Mouse (Mus musculus): ENCODE measurements at regions not wholly inside any gene's neighbourhood (a gene's known extent, or its start where the extent isn't known, plus 50 kb on each side); places are given as distances from the start of the nearest gene placed in this dataset.

DNA sequence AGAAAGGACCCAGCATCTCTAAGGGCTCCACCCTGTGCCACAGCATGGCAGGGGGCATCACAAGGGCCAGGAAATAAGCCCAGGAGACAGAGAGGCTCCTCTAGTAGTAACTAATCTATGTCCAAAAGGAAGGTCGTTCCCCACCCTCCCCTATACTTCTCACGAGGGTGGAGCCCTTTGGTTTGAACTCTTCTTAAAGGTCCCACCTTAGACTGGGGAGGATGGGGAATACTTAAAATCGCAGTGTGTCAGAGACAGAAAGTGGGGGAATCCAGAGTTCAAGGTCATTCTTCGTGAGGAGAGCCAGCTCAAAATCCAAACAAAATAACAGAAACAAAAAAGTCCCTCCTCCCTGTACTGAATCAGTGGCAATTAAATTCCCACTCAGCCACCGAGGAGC lies 50.6 kb upstream of the Med13l start:
- no peak for DNase-seq

Data from kidney, adult 11 months (tissue).